Mouse (Mus musculus): ENCODE data around the gene Gba. TPM values are rescaled to one million over a fixed set of nuclear protein-coding genes. Genes with fewer than 3 reads are reported as not detected.

Gba gene
- polyA plus RNA-seq, 1 experiment = 71.7 TPM

GRCm38 (mm10) chr3:89203142-89203514 lies 400 bp downstream of the Gba start:
- WGBS = 29% methylated on average over 5 of the region's 5 CpGs

GRCm38 (mm10) chr3:89206079-89206478 lies 3.4 kb downstream of the Gba start:
- WGBS = 91% methylated on average over 7 of the region's 7 CpGs
- TF ChIP-seq POLR2A (IDR thresholded peaks at IDR 0.05; ENCODE audit: borderline replicate concordance, control insufficient read depth, low read depth, low read length) = no peak
- TF ChIP-seq CTCF (IDR thresholded peaks at IDR 0.05; ENCODE audit: control insufficient read depth, insufficient read depth, low read length) = no peak

More at GRCm38 (mm10) chr3:89203142-89203514, 400 bp downstream of the Gba start:
- Histone ChIP-seq H3K4me1 (ENCODE audit: control insufficient read depth, insufficient read depth, low read length) (peaks cover 3% of the 10 kb centered on the region), H3K27ac (ENCODE audit: control insufficient read depth, insufficient read depth, low read depth, low read length, poor library complexity) (no peak overlapping the region), H3K4me3 (replicated peaks; ENCODE audit: control insufficient read depth, low read depth, low read length) (peak overlapping the region; percentile 88)
- TF ChIP-seq POLR2A (IDR thresholded peaks at IDR 0.05; ENCODE audit: borderline replicate concordance, control insufficient read depth, low read depth, low read length) (no peak), CTCF (IDR thresholded peaks at IDR 0.05; ENCODE audit: control insufficient read depth, insufficient read depth, low read length) (no peak)

GRCm38 (mm10) chr3:89206695-89207094 lies 4.0 kb downstream of the Gba start:
- Histone ChIP-seq H3K4me1 (ENCODE audit: control insufficient read depth, insufficient read depth, low read length) (peaks cover 3% of the 10 kb centered on the region), H3K27ac (ENCODE audit: control insufficient read depth, insufficient read depth, low read depth, low read length, poor library complexity) (no peak overlapping the region), H3K4me3 (replicated peaks; ENCODE audit: control insufficient read depth, low read depth, low read length) (no peak overlapping the region)
- TF ChIP-seq POLR2A (IDR thresholded peaks at IDR 0.05; ENCODE audit: borderline replicate concordance, control insufficient read depth, low read depth, low read length) (no peak), CTCF (IDR thresholded peaks at IDR 0.05; ENCODE audit: control insufficient read depth, insufficient read depth, low read length) (no peak)
- 75% methylated on average over 2 of the region's 2 CpGs for WGBS

More at GRCm38 (mm10) chr3:89206079-89206478, 3.4 kb downstream of the Gba start:
- Histone ChIP-seq H3K4me3 (replicated peaks; ENCODE audit: control insufficient read depth, low read depth, low read length) (no peak overlapping the region), H3K4me1 (ENCODE audit: control insufficient read depth, insufficient read depth, low read length) (peaks cover 3% of the 10 kb centered on the region), H3K27ac (ENCODE audit: control insufficient read depth, insufficient read depth, low read depth, low read length, poor library complexity) (no peak overlapping the region)

GRCm38 (mm10) chr3:89208075-89208657 lies 5.4 kb downstream of the Gba start:
- no peak for TF ChIP-seq POLR2A (IDR thresholded peaks at IDR 0.05; ENCODE audit: borderline replicate concordance, control insufficient read depth, low read depth, low read length)
- no peak for TF ChIP-seq CTCF (IDR thresholded peaks at IDR 0.05; ENCODE audit: control insufficient read depth, insufficient read depth, low read length)
- Histone ChIP-seq H3K27ac (ENCODE audit: control insufficient read depth, insufficient read depth, low read depth, low read length, poor library complexity) (no peak overlapping the region), H3K4me1 (ENCODE audit: control insufficient read depth, insufficient read depth, low read length) (peaks cover 3% of the 10 kb centered on the region), H3K4me3 (replicated peaks; ENCODE audit: control insufficient read depth, low read depth, low read length) (no peak overlapping the region)
- WGBS = 82% methylated on average over 13 of the region's 13 CpGs

GRCm38 (mm10) chr3:89208736-89209135 lies 6.0 kb downstream of the Gba start:
- 84% methylated on average over 6 of the region's 6 CpGs for WGBS

GRCm38 (mm10) chr3:89209731-89210130 lies 7.0 kb downstream of the Gba start:
- TF ChIP-seq CTCF (IDR thresholded peaks at IDR 0.05; ENCODE audit: control insufficient read depth, insufficient read depth, low read length) (no peak), POLR2A (IDR thresholded peaks at IDR 0.05; ENCODE audit: borderline replicate concordance, control insufficient read depth, low read depth, low read length) (no peak)
- Histone ChIP-seq H3K4me1 (ENCODE audit: control insufficient read depth, insufficient read depth, low read length) (no peaks in the 10 kb centered on the region), H3K4me3 (replicated peaks; ENCODE audit: control insufficient read depth, low read depth, low read length) (no peak overlapping the region), H3K27ac (ENCODE audit: control insufficient read depth, insufficient read depth, low read depth, low read length, poor library complexity) (no peak overlapping the region)
- 86% methylated on average over 7 of the region's 7 CpGs for WGBS

More at GRCm38 (mm10) chr3:89208736-89209135, 6.0 kb downstream of the Gba start:
- TF ChIP-seq POLR2A (IDR thresholded peaks at IDR 0.05; ENCODE audit: borderline replicate concordance, control insufficient read depth, low read depth, low read length) = no peak
- TF ChIP-seq CTCF (IDR thresholded peaks at IDR 0.05; ENCODE audit: control insufficient read depth, insufficient read depth, low read length) = no peak
- no peaks in the 10 kb centered on the region for H3K4me1 ChIP-seq (ENCODE audit: control insufficient read depth, insufficient read depth, low read length)
- no peak overlapping the region for H3K4me3 ChIP-seq (replicated peaks; ENCODE audit: control insufficient read depth, low read depth, low read length)
- no peak overlapping the region for H3K27ac ChIP-seq (ENCODE audit: control insufficient read depth, insufficient read depth, low read depth, low read length, poor library complexity)

- H3K4me3 ChIP-seq (replicated peaks; ENCODE audit: control insufficient read depth, low read depth, low read length) = no peak overlapping the region
These were observed 7.4 kb downstream of the Gba start for GRCm38 (mm10) chr3:89210162-89210561.

GRCm38 (mm10) chr3:89210731-89211130 lies 8.0 kb downstream of the Gba start:
- no peak overlapping the region for H3K4me3 ChIP-seq (replicated peaks; ENCODE audit: control insufficient read depth, low read depth, low read length)
- TF ChIP-seq CTCF (IDR thresholded peaks at IDR 0.05; ENCODE audit: control insufficient read depth, insufficient read depth, low read length) = no peak
- TF ChIP-seq POLR2A (IDR thresholded peaks at IDR 0.05; ENCODE audit: borderline replicate concordance, control insufficient read depth, low read depth, low read length) = no peak
- peaks cover 2% of the 10 kb centered on the region; the same call in 1 of the 2 replicates for H3K4me1 ChIP-seq (ENCODE audit: control insufficient read depth, insufficient read depth, low read length)
- WGBS = 63% methylated on average over 7 of the region's 7 CpGs
- no peak overlapping the region for H3K27ac ChIP-seq (ENCODE audit: control insufficient read depth, insufficient read depth, low read depth, low read length, poor library complexity)

More at GRCm38 (mm10) chr3:89210162-89210561, 7.4 kb downstream of the Gba start:
- 67% methylated on average over 13 of the region's 13 CpGs for WGBS
- no peaks in the 10 kb centered on the region for H3K4me1 ChIP-seq (ENCODE audit: control insufficient read depth, insufficient read depth, low read length)
- no peak overlapping the region for H3K27ac ChIP-seq (ENCODE audit: control insufficient read depth, insufficient read depth, low read depth, low read length, poor library complexity)
- TF ChIP-seq CTCF (IDR thresholded peaks at IDR 0.05; ENCODE audit: control insufficient read depth, insufficient read depth, low read length) (no peak), POLR2A (IDR thresholded peaks at IDR 0.05; ENCODE audit: borderline replicate concordance, control insufficient read depth, low read depth, low read length) (no peak)

All from bone marrow, adult 2 months (tissue).